Mouse (Mus musculus): ENCODE results near the gene Tgif1.

DNA sequence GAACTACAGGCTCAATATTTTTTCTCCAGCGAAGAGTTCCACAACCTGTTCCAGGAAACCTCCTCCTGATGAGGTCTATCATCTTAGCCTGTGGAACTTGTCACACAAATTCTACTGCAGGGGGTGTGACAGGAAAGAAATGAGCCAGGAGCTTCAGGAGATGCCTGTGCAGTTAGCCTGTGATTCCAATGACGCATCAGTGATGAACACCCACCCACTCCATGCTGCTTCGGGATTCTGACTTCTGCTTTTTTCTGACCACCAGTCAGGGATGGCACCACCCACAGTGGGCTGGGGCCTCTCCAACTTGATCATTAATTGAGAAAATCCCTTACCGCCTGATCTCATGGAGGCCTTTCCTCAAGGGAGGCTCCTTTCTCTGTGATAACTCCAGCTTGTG lies 54.1 kb downstream of the Tgif1 start:
- TF ChIP-seq CTCF (IDR thresholded peaks at IDR 0.05; ENCODE audit: borderline replicate concordance, insufficient read depth, low read length) (no peak), POLR2A (IDR thresholded peaks at IDR 0.05; ENCODE audit: low read depth, low read length) (no peak)
